Mouse (Mus musculus) CH12.LX (cell line): ENCODE data around the gene Sbk3. TPM values are rescaled to one million over a fixed set of nuclear protein-coding genes. Genes with fewer than 3 reads are reported as not detected.

ENCODE experiments used
- DNase-seq: peaks from one replicate; pipeline ENCODE4 v3.0.0-alpha.2; 2013; ENCODE audit errors: extremely low read depth
- H3K27ac ChIP-seq: 2 replicates; pipeline ENCODE4 v1.5.1; 2012; ENCODE audit warnings: low read depth, mild to moderate bottlenecking, control low read depth, moderate library complexity; ENCODE audit not compliant: insufficient read depth
- H3K27me3 ChIP-seq: replicated peaks from 2 replicates; pipeline ENCODE3; 2012; ENCODE audit warnings: inconsistent platforms
- H3K36me3 ChIP-seq, 2 experiments: replicated peaks in 1 of 2; 2 replicates each; pipeline versions ENCODE3 to v1.6.1; 2012; ENCODE audit warnings: inconsistent platforms in 1 of 2, low read length in 1 of 2, mild to moderate bottlenecking in 1 of 2, mixed read lengths in 1 of 2, moderate library complexity in 1 of 2; ENCODE audit not compliant: control insufficient read depth in 1 of 2, insufficient read depth in 1 of 2
- H3K4me1 ChIP-seq, 2 experiments: 2 replicates each; pipeline ENCODE4 v1.6.1; 2012; ENCODE audit warnings: inconsistent platforms in 1 of 2, moderate library complexity in 1 of 2; ENCODE audit not compliant: insufficient read depth in 2 of 2, control insufficient read depth in 1 of 2
- H3K4me2 ChIP-seq: 2 replicates; pipeline ENCODE4 v1.6.1; 2012; ENCODE audit warnings: low read depth, mild to moderate bottlenecking, control low read depth; ENCODE audit not compliant: poor library complexity, insufficient read depth, severe bottlenecking
- H3K4me3 ChIP-seq, 3 experiments: fragments of 150-350 bp in 1 of 3; sonication (generic) in 1 of 3; replicated peaks in 1 of 3; 2 replicates each; pipeline versions ENCODE3 to v1.5.1; 2011 to 2012; ENCODE audit warnings: low read depth in 2 of 3, low read length in 2 of 3, mild to moderate bottlenecking in 2 of 3, moderate library complexity in 2 of 3, control low read depth in 1 of 3, improper control_type of control experiment in 1 of 3, inconsistent platforms in 1 of 3, mixed read lengths in 1 of 3; ENCODE audit not compliant: poor library complexity in 1 of 3
- H3K79me2 ChIP-seq: replicated peaks from 2 replicates; pipeline ENCODE4 v1.6.1; 2012; ENCODE audit warnings: mild to moderate bottlenecking, moderate library complexity; ENCODE audit not compliant: control insufficient read depth, poor library complexity, insufficient read depth, severe bottlenecking; ENCODE audit errors: extremely low read depth
- H3K9ac ChIP-seq: 2 replicates; pipeline ENCODE4 v1.6.1; 2012; ENCODE audit warnings: low read depth, mild to moderate bottlenecking, control low read depth, moderate library complexity; ENCODE audit not compliant: insufficient read depth
- H3K9me3 ChIP-seq: replicated peaks from 2 replicates; pipeline ENCODE3; 2012; ENCODE audit warnings: low read length, inconsistent platforms, mixed read lengths
- CHD1 ChIP-seq: IDR thresholded peaks from 2 replicates; pipeline ENCODE4 v1.6.1; 2012; ENCODE audit warnings: low read depth, low read length, improper control_type of control experiment, inconsistent platforms
- CHD2 ChIP-seq: IDR thresholded peaks from 2 replicates; pipeline ENCODE4 v1.6.1; 2011; ENCODE audit warnings: low read length, improper control_type of control experiment
- CTCF ChIP-seq, 2 experiments: IDR thresholded peaks in 1 of 2; conservative IDR thresholded peaks in 1 of 2; 2 replicates each; pipeline ENCODE4 v1.5.1; 2011 to 2012; ENCODE audit warnings: low read depth in 2 of 2, low read length in 2 of 2, improper control_type of control experiment in 1 of 2, inconsistent platforms in 1 of 2, mild to moderate bottlenecking in 1 of 2, moderate library complexity in 1 of 2
- E2F4 ChIP-seq: IDR thresholded peaks from 2 replicates; pipeline ENCODE4 v1.6.1; 2011; ENCODE audit warnings: low read depth, low read length, improper control_type of control experiment; ENCODE audit not compliant: insufficient replicate concordance
- ETS1 ChIP-seq: conservative IDR thresholded peaks from 2 replicates; pipeline ENCODE4 v1.6.1; 2012; ENCODE audit warnings: low read depth, mild to moderate bottlenecking, inconsistent platforms, low read length, improper control_type of control experiment, moderate library complexity
- GABPA ChIP-seq: IDR thresholded peaks from 2 replicates; pipeline ENCODE4 v1.6.1; 2012; ENCODE audit warnings: low read depth, low read length, improper control_type of control experiment, inconsistent platforms; ENCODE audit not compliant: insufficient replicate concordance
- HCFC1 ChIP-seq: IDR thresholded peaks from 2 replicates; pipeline ENCODE4 v1.6.1; 2012; ENCODE audit warnings: low read depth, mild to moderate bottlenecking, inconsistent platforms, low read length, improper control_type of control experiment
- JUND ChIP-seq: conservative IDR thresholded peaks from 2 replicates; pipeline ENCODE4 v1.6.1; 2011; ENCODE audit warnings: low read depth, low read length, improper control_type of control experiment
- KAT2A ChIP-seq: IDR thresholded peaks from 2 replicates; pipeline ENCODE4 v1.6.1; 2012; ENCODE audit warnings: low read length, improper control_type of control experiment, inconsistent platforms; ENCODE audit not compliant: insufficient replicate concordance
- MAFK ChIP-seq: IDR thresholded peaks from 2 replicates; pipeline ENCODE4 v1.6.1; 2011; ENCODE audit warnings: low read length, improper control_type of control experiment; ENCODE audit not compliant: insufficient replicate concordance
- MAZ ChIP-seq: IDR thresholded peaks from 2 replicates; pipeline ENCODE4 v1.6.1; 2012; ENCODE audit warnings: low read depth, mild to moderate bottlenecking, inconsistent platforms, low read length, improper control_type of control experiment, moderate library complexity
- NELFE ChIP-seq: IDR thresholded peaks from 2 replicates; pipeline ENCODE4 v1.6.1; 2011; ENCODE audit warnings: low read depth, low read length, improper control_type of control experiment
- NRF1 ChIP-seq: IDR thresholded peaks from 2 replicates; pipeline ENCODE4 v1.6.1; 2014; ENCODE audit warnings: low read depth, mild to moderate bottlenecking, inconsistent platforms, low read length, improper control_type of control experiment, moderate library complexity
- PAX5 ChIP-seq: IDR thresholded peaks from 2 replicates; pipeline ENCODE4 v1.6.1; 2012; ENCODE audit warnings: low read length, inconsistent platforms, mixed read lengths
- POLR2A ChIP-seq: IDR thresholded peaks from 2 replicates; pipeline ENCODE4 v1.6.1; 2011; ENCODE audit warnings: low read depth, mild to moderate bottlenecking, improper control_type of control experiment, low read length
- RCOR1 ChIP-seq: conservative IDR thresholded peaks from 2 replicates; pipeline ENCODE4 v1.6.1; 2012; ENCODE audit warnings: low read depth, mild to moderate bottlenecking, inconsistent platforms, low read length, improper control_type of control experiment
- SMC3 ChIP-seq: IDR thresholded peaks from 2 replicates; pipeline ENCODE4 v1.6.1; 2011; ENCODE audit warnings: low read depth, low read length, improper control_type of control experiment
- TCF12 ChIP-seq: IDR thresholded peaks from 2 replicates; pipeline ENCODE4 v1.6.1; 2014; ENCODE audit warnings: low read depth, mild to moderate bottlenecking, inconsistent platforms, low read length, improper control_type of control experiment
- UBTF ChIP-seq: IDR thresholded peaks from 2 replicates; pipeline ENCODE4 v1.6.1; 2012; ENCODE audit warnings: low read depth, mild to moderate bottlenecking, inconsistent platforms, low read length, improper control_type of control experiment, moderate library complexity
- ZMIZ1 ChIP-seq: IDR thresholded peaks from 2 replicates; pipeline ENCODE4 v1.6.1; 2012; ENCODE audit warnings: low read depth, mild to moderate bottlenecking, inconsistent platforms, low read length, improper control_type of control experiment
- dilution Hi-C: fragments of 300-500 bp; cut with MboI; formaldehyde crosslinking; loops from 2 replicates; pipeline ENCODE4 v1.14.3; 2020; ENCODE audit warnings: low sequenced_read_pairs; ENCODE audit not compliant: extremely low pct_unique_long_range_greater_than_20kb, extremely low pct_ligation_motif_present
- in situ Hi-C: fragments of 300-500 bp; cut with MboI; formaldehyde crosslinking; loops from 3 replicates; pipeline ENCODE4 v1.14.3; 2019; ENCODE audit warnings: low sequenced_read_pairs, low pct_ligation_motif_present, low pct_unique_long_range_greater_than_20kb, mixed read lengths
- polyA plus RNA-seq: library from polyadenylated mRNA; unstranded; fragments of >175 nt; gene quantifications from 2 replicates; pipeline ENCODE4 v1.2.1, GENCODE M21; 2012; ENCODE audit warnings: low read depth; ENCODE audit not compliant: insufficient read length
- total RNA-seq, 2 experiments: library from RNA; depleted of rRNA; stranded (reverse); fragments of 300-350 nt in 1 of 2; fragments of >200 nt in 1 of 2; gene quantifications; 2 replicates each; pipeline ENCODE4 v1.2.3; 2012 to 2014

The Sbk3 gene
- total and polyA plus RNA-seq, 3 experiments = not detected

DNA sequence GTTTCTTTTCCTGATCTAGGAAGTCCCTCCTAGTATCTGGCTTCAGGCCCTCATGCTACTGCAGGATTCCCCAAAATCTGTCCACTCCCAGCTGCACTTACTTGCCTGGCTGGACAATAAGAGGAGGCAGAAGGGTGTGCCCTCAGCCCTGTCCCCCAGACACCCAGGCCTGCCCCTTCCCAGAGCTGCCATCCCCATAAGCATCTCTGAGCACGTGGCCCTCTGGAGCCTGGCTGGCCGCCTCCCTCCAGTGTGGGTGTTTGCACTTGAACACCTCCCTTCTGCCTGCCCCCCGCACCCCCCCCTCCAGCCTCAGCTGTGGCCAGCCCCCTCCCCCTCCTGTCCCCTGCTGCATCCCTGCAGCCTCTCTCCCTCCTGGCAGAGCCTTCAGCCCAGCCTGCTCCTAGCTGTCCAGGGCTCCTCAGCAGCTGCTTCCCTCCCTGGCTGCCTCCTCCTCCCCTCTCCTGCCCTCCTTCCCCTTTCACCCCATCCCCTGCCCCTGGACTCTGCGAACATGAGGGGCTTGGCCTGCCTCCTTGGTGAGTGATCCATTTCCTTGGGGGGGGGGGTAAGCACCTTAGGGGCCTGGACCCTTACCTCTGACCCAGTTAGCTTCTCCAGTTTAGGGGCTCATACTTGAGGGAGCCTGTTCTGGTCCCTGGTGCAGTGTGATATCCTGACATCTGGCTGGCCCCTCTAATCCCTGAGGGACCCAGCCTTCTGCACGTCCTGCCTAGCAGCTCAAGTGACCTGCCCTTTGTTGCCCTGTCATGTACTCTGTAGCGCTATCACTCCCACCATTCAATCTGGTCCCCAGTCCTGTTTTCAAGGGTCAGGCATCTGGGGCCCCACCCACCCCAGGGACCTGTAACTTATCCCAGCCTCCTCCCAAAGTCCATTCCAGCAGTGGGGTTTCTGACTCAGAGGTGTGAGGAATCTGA lies 45.3 kb downstream of the Sbk3 start, which contains the start of gene Ssc5d:
Ssc5d (plus strand) TSS at position 345 of the 941 bp plus-strand sequence.
- Histone ChIP-seq H3K9ac (no peak within 1 kb of the TSS), H3K27ac (no peak within 1 kb of the TSS), H3K36me3 (peaks cover 2 to 12% of the 10 kb centered on the region in 2 experiments), H3K4me3 (no peak within 1 kb of the TSS), H3K27me3 (no peaks in the 10 kb centered on the region), H3K4me2 (no peak within 1 kb of the TSS; the same call in 1 of the 2 replicates), H3K79me2 (no peaks in the 10 kb centered on the region), H3K4me1 (peaks cover 5 to 23% of the 10 kb centered on the region in 2 experiments), H3K9me3 (no peaks in the 10 kb centered on the region)
- in situ Hi-C loops (no loop called here), dilution Hi-C loops (no loop called here)
- no peak for TF ChIP-seq GABPA
- no peak for TF ChIP-seq JUND
- TF ChIP-seq TCF12 = no peak
- no peak for TF ChIP-seq E2F4
- no peak for TF ChIP-seq CHD2
- no peak for TF ChIP-seq POLR2A
- no peak for TF ChIP-seq CTCF (conservative IDR thresholded peaks at IDR 0.05 in 1 of 2, IDR thresholded peaks at IDR 0.05 in 1 of 2; ENCODE audit: low read depth in 2 of 2, low read length in 2 of 2)
- no peak for TF ChIP-seq MAZ
- TF ChIP-seq SMC3 = no peak
- TF ChIP-seq MAFK = no peak
- TF ChIP-seq PAX5 = no peak
- no peak for TF ChIP-seq KAT2A
- TF ChIP-seq HCFC1 = no peak
- TF ChIP-seq CHD1 = no peak
- no peak for TF ChIP-seq UBTF
- TF ChIP-seq RCOR1 = no peak
- TF ChIP-seq NRF1 = no peak
- no peak for TF ChIP-seq ZMIZ1
- no peak for DNase-seq

DNA sequence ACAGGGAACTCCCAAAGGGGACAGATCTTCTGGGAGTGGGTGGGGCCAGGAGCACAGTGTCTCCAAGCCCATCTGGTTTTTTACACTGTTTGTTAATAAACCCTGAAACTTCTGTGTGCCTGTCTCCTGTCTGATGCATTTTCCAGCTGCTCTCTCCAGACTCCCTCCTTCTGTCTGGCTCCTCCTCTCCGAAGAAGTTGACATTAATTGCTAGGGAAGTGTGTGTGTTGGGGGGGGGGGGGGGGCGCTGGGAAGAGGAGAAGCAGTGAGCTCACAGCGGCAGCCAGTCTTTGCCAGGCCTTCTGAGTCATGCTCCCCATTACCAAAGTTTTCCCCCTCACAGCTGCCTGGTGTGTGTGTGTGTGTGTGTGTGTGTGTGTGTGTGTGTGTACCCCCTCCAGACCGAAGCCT lies 46.1 kb downstream of the Sbk3 start:
- peak; percentile 41 for DNase-seq
- peaks cover 11 to 20% of the 10 kb centered on the region in 2 experiments for H3K36me3 ChIP-seq
- H3K9me3 ChIP-seq = no peaks in the 10 kb centered on the region
- H3K79me2 ChIP-seq = no peaks in the 10 kb centered on the region
- H3K9ac ChIP-seq = no peak overlapping the region
- in situ Hi-C loops = no loop called here
- H3K4me1 ChIP-seq = peaks cover 5 to 23% of the 10 kb centered on the region in 2 experiments
- H3K4me2 ChIP-seq = no peak overlapping the region; the same call in 1 of the 2 replicates
- no peaks in the 10 kb centered on the region for H3K27me3 ChIP-seq
- dilution Hi-C loops = no loop called here
- TF ChIP-seq ETS1 (peak; percentile 58), NELFE (no peak)
- TF ChIP-seq, all 38 proteins: peak for 1
- Histone ChIP-seq H3K27ac (no peak overlapping the region), H3K4me3 (no peak overlapping the region)
